Mouse (Mus musculus) right cerebral cortex, postnatal 10 days (tissue): ENCODE data around the gene Rcor3.
A peak's percentile ranks its signal among the peaks of the same experiment; 100 is the strongest.

Source experiments
- DNase-seq, 2 experiments: peaks; one replicate each; pipeline ENCODE4 v3.0.0; 2021; ENCODE audit warnings: low spot score in 2 of 2

Gene Rcor3

GRCm38 (mm10) chr1:192070618-192071051 is 67.2 kb downstream of the Rcor3 start:
- DNase-seq, result no peak

- DNase-seq, result peak in 1 of 2 experiments; percentile 54
Measured at GRCm38 (mm10) chr1:192069971-192070591, 67.8 kb downstream of the Rcor3 start.

- DNase-seq, result no peak
Measured at GRCm38 (mm10) chr1:192068188-192068587, 69.7 kb downstream of the Rcor3 start.

- no peak for DNase-seq
Measured at GRCm38 (mm10) chr1:192066956-192067355, 70.9 kb downstream of the Rcor3 start.

GRCm38 (mm10) chr1:192063209-192063946 is 74.5 kb downstream of the Rcor3 start:
- DNase-seq, result no peak

- DNase-seq, result no peak
Measured at GRCm38 (mm10) chr1:192062682-192063081, 75.2 kb downstream of the Rcor3 start.

GRCm38 (mm10) chr1:192061666-192062306 is 76.1 kb downstream of the Rcor3 start:
- peak; percentile 70 to 78 for DNase-seq

- DNase-seq, result no peak
Measured at GRCm38 (mm10) chr1:192058911-192059310, 79.0 kb downstream of the Rcor3 start.

- no peak for DNase-seq
Measured at GRCm38 (mm10) chr1:192053726-192054125, 84.1 kb downstream of the Rcor3 start.

- DNase-seq, result no peak
Measured at GRCm38 (mm10) chr1:192052986-192053385, 84.9 kb downstream of the Rcor3 start.

GRCm38 (mm10) chr1:192052461-192052860 is 85.4 kb downstream of the Rcor3 start:
- DNase-seq, result no peak
